Mouse (Mus musculus): ENCODE results near the gene Ptpn3. TPM values are rescaled to one million over a fixed set of nuclear protein-coding genes. Genes with fewer than 3 reads are reported as not detected.
"Not testable (repeated sequence)": the region's sequence is repeated elsewhere in the genome, so short reads cannot be mapped to it uniquely, and the experiment has no call there.

The Ptpn3 gene
- polyA plus RNA-seq, 1 experiment from 2014 or later: 2.6 TPM

- not testable (repeated sequence) for H3K9ac ChIP-seq (replicated peaks; ENCODE audit: low read depth, low read length); H3K4me3 ChIP-seq (replicated peaks; ENCODE audit: low read length); ATAC-seq; H3K36me3 ChIP-seq (ENCODE audit: control insufficient read depth, insufficient read depth); H3K4me2 ChIP-seq (ENCODE audit: low read length); H3K4me1 ChIP-seq (replicated peaks; ENCODE audit: control insufficient read depth, insufficient read depth, low read length); H3K9me3 ChIP-seq (ENCODE audit: control insufficient read depth, low read length); H3K27ac ChIP-seq (ENCODE audit: low read length); H3K27me3 ChIP-seq (replicated peaks; ENCODE audit: control insufficient read depth, insufficient read depth, low read length)
- WGBS: 95% methylated on average over 5 of the region's 5 CpGs
Measured at GRCm38 (mm10) chr4:57270489-57270888, 31.1 kb downstream of the Ptpn3 start.

DNA sequence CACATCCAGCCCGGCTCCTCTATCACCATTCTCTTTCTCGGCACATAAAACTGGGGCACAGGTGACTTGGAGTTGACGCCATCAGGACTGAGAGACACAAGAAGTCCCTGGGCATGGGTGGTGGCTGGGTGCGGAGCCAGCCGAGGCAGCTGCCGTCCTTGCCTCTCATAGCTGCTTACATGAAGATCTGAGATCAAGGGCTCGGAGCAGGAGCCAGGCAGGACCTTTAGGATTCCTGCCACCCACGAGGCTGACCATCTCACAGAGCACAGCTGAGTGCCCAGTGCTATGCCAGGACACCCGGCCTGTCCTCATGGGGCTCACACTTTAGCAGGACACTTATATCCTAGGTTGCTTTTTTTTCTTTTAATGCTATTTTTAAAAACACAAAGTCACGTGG is 32.3 kb downstream of the Ptpn3 start:
- Histone ChIP-seq H3K27ac (ENCODE audit: low read length) (no peak overlapping the region), H3K9ac (replicated peaks; ENCODE audit: low read depth, low read length) (no peak overlapping the region), H3K4me3 (replicated peaks; ENCODE audit: low read length) (no peak overlapping the region), H3K9me3 (ENCODE audit: control insufficient read depth, low read length) (no peaks in the 10 kb centered on the region), H3K4me1 (replicated peaks; ENCODE audit: control insufficient read depth, insufficient read depth, low read length) (0 out of 2 replicates have a peak, but pooled peaks cover 5% of the 10 kb centered on the region), H3K4me2 (ENCODE audit: low read length) (no peak overlapping the region), H3K27me3 (replicated peaks; ENCODE audit: control insufficient read depth, insufficient read depth, low read length) (no peaks in the 10 kb centered on the region), H3K36me3 (ENCODE audit: control insufficient read depth, insufficient read depth) (no peaks in the 10 kb centered on the region)
- WGBS: 91% methylated on average over 10 of the region's 10 CpGs
- ATAC-seq: no peak

GRCm38 (mm10) chr4:57268330-57268729 is 33.3 kb downstream of the Ptpn3 start:
- Histone ChIP-seq H3K9me3 (ENCODE audit: control insufficient read depth, low read length) (no peaks in the 10 kb centered on the region), H3K9ac (replicated peaks; ENCODE audit: low read depth, low read length) (no peak overlapping the region), H3K27ac (ENCODE audit: low read length) (no peak overlapping the region), H3K36me3 (ENCODE audit: control insufficient read depth, insufficient read depth) (no peaks in the 10 kb centered on the region), H3K4me2 (ENCODE audit: low read length) (no peak overlapping the region), H3K4me3 (replicated peaks; ENCODE audit: low read length) (no peak overlapping the region), H3K27me3 (replicated peaks; ENCODE audit: control insufficient read depth, insufficient read depth, low read length) (no peaks in the 10 kb centered on the region), H3K4me1 (replicated peaks; ENCODE audit: control insufficient read depth, insufficient read depth, low read length) (0 out of 2 replicates have a peak, but pooled peaks cover 3% of the 10 kb centered on the region)
- 87% methylated on average over 8 of the region's 8 CpGs for WGBS
- ATAC-seq: no peak

DNA sequence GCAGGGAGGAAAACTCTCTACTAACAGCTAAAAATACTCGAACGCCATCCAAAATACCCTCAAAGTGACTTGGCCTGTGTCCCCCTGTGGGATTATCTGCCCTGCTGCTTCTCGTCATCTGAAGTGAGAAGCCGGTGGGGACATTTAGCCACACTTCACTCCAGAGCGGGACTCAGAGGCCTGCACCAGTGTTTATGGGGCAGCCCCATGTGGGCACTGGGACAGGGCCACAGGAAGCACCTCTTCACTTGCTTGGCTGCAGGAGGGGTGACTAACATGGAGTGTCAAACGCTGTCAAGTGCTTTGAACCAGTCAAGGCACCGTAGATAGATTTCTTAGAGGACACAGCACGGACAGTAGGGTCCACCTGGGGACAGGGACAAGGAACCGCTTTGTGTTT is 35.2 kb downstream of the Ptpn3 start:
- H3K4me2 ChIP-seq (ENCODE audit: low read length): no peak overlapping the region
- H3K27ac ChIP-seq (ENCODE audit: low read length): no peak overlapping the region
- H3K4me1 ChIP-seq (replicated peaks; ENCODE audit: control insufficient read depth, insufficient read depth, low read length): no peaks in the 10 kb centered on the region
- no peak for ATAC-seq
- H3K9ac ChIP-seq (replicated peaks; ENCODE audit: low read depth, low read length): no peak overlapping the region
- H3K4me3 ChIP-seq (replicated peaks; ENCODE audit: low read length): no peak overlapping the region
- 79% methylated on average over 9 of the region's 9 CpGs for WGBS
- H3K27me3 ChIP-seq (replicated peaks; ENCODE audit: control insufficient read depth, insufficient read depth, low read length): no peaks in the 10 kb centered on the region
- H3K36me3 ChIP-seq (ENCODE audit: control insufficient read depth, insufficient read depth): no peaks in the 10 kb centered on the region
- no peaks in the 10 kb centered on the region for H3K9me3 ChIP-seq (ENCODE audit: control insufficient read depth, low read length)

- H3K27ac ChIP-seq (ENCODE audit: low read length): no peak overlapping the region
- H3K36me3 ChIP-seq (ENCODE audit: control insufficient read depth, insufficient read depth): no peaks in the 10 kb centered on the region
- H3K9ac ChIP-seq (replicated peaks; ENCODE audit: low read depth, low read length): no peak overlapping the region
- no peaks in the 10 kb centered on the region for H3K27me3 ChIP-seq (replicated peaks; ENCODE audit: control insufficient read depth, insufficient read depth, low read length)
- H3K4me2 ChIP-seq (ENCODE audit: low read length): no peak overlapping the region
- no peaks in the 10 kb centered on the region for H3K9me3 ChIP-seq (ENCODE audit: control insufficient read depth, low read length)
- no peaks in the 10 kb centered on the region for H3K4me1 ChIP-seq (replicated peaks; ENCODE audit: control insufficient read depth, insufficient read depth, low read length)
- ATAC-seq: no peak
- no peak overlapping the region for H3K4me3 ChIP-seq (replicated peaks; ENCODE audit: low read length)
- WGBS: 76% methylated on average over 7 of the region's 7 CpGs
Measured at GRCm38 (mm10) chr4:57263695-57264094, 37.9 kb downstream of the Ptpn3 start.

GRCm38 (mm10) chr4:57263061-57263685 is 38.5 kb downstream of the Ptpn3 start:
- H3K27ac ChIP-seq (ENCODE audit: low read length): no peak overlapping the region
- H3K4me3 ChIP-seq (replicated peaks; ENCODE audit: low read length): no peak overlapping the region
- H3K4me1 ChIP-seq (replicated peaks; ENCODE audit: control insufficient read depth, insufficient read depth, low read length): 0 out of 2 replicates have a peak, but pooled peaks cover 2% of the 10 kb centered on the region
- no peaks in the 10 kb centered on the region for H3K36me3 ChIP-seq (ENCODE audit: control insufficient read depth, insufficient read depth)
- ATAC-seq: no peak
- 73% methylated on average over 8 of the region's 8 CpGs for WGBS
- no peaks in the 10 kb centered on the region for H3K27me3 ChIP-seq (replicated peaks; ENCODE audit: control insufficient read depth, insufficient read depth, low read length)
- H3K9me3 ChIP-seq (ENCODE audit: control insufficient read depth, low read length): no peaks in the 10 kb centered on the region
- no peak overlapping the region for H3K9ac ChIP-seq (replicated peaks; ENCODE audit: low read depth, low read length)
- no peak overlapping the region for H3K4me2 ChIP-seq (ENCODE audit: low read length)

DNA sequence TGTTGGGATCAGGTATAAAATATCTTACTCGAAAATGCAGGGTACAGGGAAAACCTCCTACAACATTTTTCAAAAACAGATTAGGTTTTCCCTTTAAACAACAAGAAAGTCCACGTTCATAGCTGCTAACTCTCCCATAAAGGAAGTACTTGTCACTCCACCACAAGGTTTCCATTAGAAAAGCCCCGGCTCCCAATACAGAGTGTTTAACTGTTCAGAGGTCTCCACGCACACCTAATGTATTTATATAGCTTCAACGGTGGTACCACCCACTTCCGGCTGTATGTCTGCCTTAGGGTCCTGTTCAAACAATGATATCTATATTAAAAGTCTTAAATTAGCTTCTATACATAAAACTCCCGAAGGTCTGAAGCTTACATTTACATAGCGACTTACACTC is 39.2 kb downstream of the Ptpn3 start:
- Histone ChIP-seq H3K4me2 (ENCODE audit: low read length) (no peak overlapping the region), H3K27ac (ENCODE audit: low read length) (no peak overlapping the region), H3K4me1 (replicated peaks; ENCODE audit: control insufficient read depth, insufficient read depth, low read length) (0 out of 2 replicates have a peak, but pooled peaks cover 3% of the 10 kb centered on the region), H3K27me3 (replicated peaks; ENCODE audit: control insufficient read depth, insufficient read depth, low read length) (no peaks in the 10 kb centered on the region), H3K9me3 (ENCODE audit: control insufficient read depth, low read length) (no peaks in the 10 kb centered on the region), H3K4me3 (replicated peaks; ENCODE audit: low read length) (no peak overlapping the region), H3K9ac (replicated peaks; ENCODE audit: low read depth, low read length) (no peak overlapping the region), H3K36me3 (ENCODE audit: control insufficient read depth, insufficient read depth) (no peaks in the 10 kb centered on the region)
- no peak for ATAC-seq
- WGBS: 89% methylated on average over 8 of the region's 8 CpGs

DNA sequence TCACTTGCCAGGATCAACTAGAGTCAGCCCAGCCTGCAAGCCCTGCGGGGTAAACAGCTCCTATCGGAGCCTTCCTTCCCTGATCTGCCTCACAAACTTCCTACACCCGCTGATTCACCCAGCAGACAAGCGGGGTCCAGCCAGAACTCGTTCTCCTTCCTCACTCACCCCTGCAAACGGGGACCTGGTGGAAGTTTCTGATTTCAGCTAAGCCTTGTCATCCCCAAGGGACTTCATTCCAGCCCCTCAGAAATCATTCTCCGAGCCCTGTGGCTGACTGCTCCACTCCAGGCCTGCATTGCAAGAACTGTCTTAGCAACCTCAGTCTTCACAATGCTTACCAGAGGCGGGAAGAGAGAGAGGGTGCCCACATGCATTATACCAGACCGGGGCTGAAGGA is 39.8 kb downstream of the Ptpn3 start:
- no peak overlapping the region for H3K4me2 ChIP-seq (ENCODE audit: low read length)
- H3K36me3 ChIP-seq (ENCODE audit: control insufficient read depth, insufficient read depth): no peaks in the 10 kb centered on the region
- 0 out of 2 replicates have a peak, but pooled peaks cover 3% of the 10 kb centered on the region for H3K4me1 ChIP-seq (replicated peaks; ENCODE audit: control insufficient read depth, insufficient read depth, low read length)
- no peaks in the 10 kb centered on the region for H3K27me3 ChIP-seq (replicated peaks; ENCODE audit: control insufficient read depth, insufficient read depth, low read length)
- no peak overlapping the region for H3K9ac ChIP-seq (replicated peaks; ENCODE audit: low read depth, low read length)
- no peak for ATAC-seq
- no peaks in the 10 kb centered on the region for H3K9me3 ChIP-seq (ENCODE audit: control insufficient read depth, low read length)
- no peak overlapping the region for H3K4me3 ChIP-seq (replicated peaks; ENCODE audit: low read length)
- no peak overlapping the region for H3K27ac ChIP-seq (ENCODE audit: low read length)
- 78% methylated on average over 9 of the region's 9 CpGs for WGBS

GRCm38 (mm10) chr4:57258159-57259035 is 43.2 kb downstream of the Ptpn3 start:
- Histone ChIP-seq H3K4me3 (replicated peaks; ENCODE audit: low read length) (no peak overlapping the region), H3K27ac (ENCODE audit: low read length) (no peak overlapping the region), H3K4me2 (ENCODE audit: low read length) (no peak overlapping the region), H3K9me3 (ENCODE audit: control insufficient read depth, low read length) (no peaks in the 10 kb centered on the region), H3K27me3 (replicated peaks; ENCODE audit: control insufficient read depth, insufficient read depth, low read length) (no peaks in the 10 kb centered on the region), H3K36me3 (ENCODE audit: control insufficient read depth, insufficient read depth) (no peaks in the 10 kb centered on the region), H3K4me1 (replicated peaks; ENCODE audit: control insufficient read depth, insufficient read depth, low read length) (0 out of 2 replicates have a peak, but pooled peaks cover 3% of the 10 kb centered on the region), H3K9ac (replicated peaks; ENCODE audit: low read depth, low read length) (no peak overlapping the region)
- ATAC-seq: peak; percentile 47; the same call in 1 of the 2 replicates
- WGBS: 36% methylated on average over 14 of the region's 14 CpGs
